Mouse (Mus musculus) stomach, postnatal 0 days (tissue): ENCODE results near the gene Kif1bp.

Experiments
- CTCF ChIP-seq: IDR thresholded peaks from 2 replicates; pipeline ENCODE4 v1.5.1; 2016; ENCODE audit warnings: antibody characterized with exemption, low read depth, mild to moderate bottlenecking, moderate library complexity
- EP300 ChIP-seq: optimal IDR thresholded peaks from 2 replicates; pipeline ENCODE3; 2016; ENCODE audit warnings: antibody characterized with exemption

DNA sequence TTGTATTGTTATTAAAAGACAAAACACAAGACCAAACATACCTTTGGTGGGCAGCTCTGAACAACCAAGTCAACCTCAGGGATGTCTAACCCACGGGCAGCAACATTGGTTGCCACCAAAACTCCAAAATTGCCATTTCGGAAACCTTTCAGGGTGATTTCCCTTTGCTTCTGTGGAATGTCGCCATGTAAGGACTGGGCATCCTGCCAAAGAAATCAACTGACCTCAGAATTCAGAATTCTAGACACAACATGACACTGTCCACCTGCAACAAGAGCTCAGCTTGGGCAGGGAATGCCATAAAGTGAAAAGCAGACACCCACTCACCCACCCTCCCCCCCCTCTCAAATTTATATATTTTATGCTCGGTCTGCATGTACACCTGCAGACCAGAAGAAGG, 10.4 kb upstream of the Kif1bp start:
- TF ChIP-seq CTCF = no peak
- no peak for TF ChIP-seq EP300
